Mouse (Mus musculus): ENCODE results near the gene Upk1a. TPM values are rescaled to one million over a fixed set of nuclear protein-coding genes. Genes with fewer than 3 reads are reported as not detected.

Gene Upk1a
- total RNA-seq, 2 experiments from 2014 or later = not detected

GRCm38 (mm10) chr7:30579950-30580349, 32.7 kb downstream of the Upk1a start:
- no peak for DNase-seq (ENCODE audit: low spot score)

- DNase-seq (ENCODE audit: low spot score) = peak; percentile 91
Observed at GRCm38 (mm10) chr7:30572969-30573368, 39.7 kb downstream of the Upk1a start.

DNA sequence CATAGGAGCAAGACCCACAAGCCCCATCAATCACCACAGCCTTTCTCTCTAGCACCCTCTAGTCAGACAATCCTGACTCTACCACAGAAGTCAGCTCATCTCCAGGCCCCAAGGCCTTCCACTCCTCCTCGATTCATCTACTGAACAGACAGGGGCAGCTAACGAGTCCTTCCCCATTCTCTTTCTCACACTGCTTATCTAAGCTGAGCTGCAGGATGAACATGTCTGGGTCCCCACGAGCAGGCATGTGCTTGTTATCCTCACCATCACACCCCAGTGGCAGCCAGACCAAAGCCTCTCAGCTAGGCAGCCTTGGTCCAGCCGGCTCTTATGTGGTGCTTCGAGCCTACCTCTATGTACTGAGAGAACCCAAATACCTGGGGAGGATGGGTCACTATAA, 40.3 kb downstream of the Upk1a start:
- no peak for DNase-seq (ENCODE audit: low spot score)

GRCm38 (mm10) chr7:30567555-30567954, 45.1 kb downstream of the Upk1a start:
- DNase-seq (ENCODE audit: low spot score) = no peak

DNA sequence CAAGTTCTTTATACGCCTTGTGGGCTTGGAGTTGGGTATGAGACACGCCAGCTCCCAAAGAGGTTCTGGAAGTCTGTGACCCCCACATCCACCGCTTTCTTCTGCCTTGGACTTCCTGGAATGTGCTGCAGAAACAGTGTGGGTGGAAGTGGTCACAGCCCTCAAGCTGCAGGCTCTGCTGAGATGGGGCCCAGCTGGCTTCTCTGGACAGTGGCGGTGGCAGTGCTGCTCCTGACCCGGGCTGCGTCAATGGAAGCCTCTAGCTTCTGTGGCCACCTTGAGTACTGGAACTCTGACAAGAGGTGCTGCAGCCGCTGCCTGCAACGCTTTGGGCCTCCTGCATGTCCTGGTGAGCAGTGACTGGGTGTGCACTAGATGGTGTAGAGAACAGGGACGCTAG, 46.6 kb downstream of the Upk1a start:
- DNase-seq (ENCODE audit: low spot score) = no peak

DNA sequence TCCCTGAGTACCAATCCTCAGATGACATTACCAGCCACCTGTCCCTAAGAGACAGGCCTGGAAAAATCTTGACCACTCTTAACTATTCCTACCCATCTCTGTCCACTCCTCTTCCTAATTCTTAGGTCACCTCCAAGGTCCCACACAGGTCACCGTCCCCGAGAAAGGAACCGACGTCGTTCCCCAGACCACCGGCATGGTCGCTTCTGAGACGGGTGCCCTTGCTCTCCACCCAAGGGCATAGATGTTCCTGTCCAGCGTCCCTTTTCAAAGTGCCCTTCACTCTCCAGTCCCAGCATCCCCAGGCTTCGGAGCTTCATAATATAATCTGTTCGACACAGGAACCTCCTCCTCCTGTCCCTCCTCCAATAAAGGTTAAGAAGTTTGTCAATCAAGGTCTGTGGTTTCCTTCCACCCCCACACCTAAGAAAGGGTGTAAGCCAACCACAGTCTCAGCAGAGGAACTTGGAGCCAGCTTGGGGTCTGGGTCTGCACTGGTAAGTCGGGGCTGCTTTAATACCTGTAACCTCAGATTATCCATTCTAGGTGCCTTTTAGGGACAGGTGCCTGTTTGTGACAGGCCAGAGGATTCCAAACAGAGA, 47.6 kb downstream of the Upk1a start, which contains the start of gene Igflr1:
TSS of gene Igflr1 (plus strand) at position 458 of the 602 bp plus-strand sequence.
- DNase-seq (ENCODE audit: low spot score) = no peak

GRCm38 (mm10) chr7:30563906-30564280, 48.8 kb downstream of the Upk1a start:
- no peak for DNase-seq (ENCODE audit: low spot score)

GRCm38 (mm10) chr7:30563117-30563905, 49.3 kb downstream of the Upk1a start, which contains the start of the genes U2af1l4, Gm49396 and Psenen:
Gene U2af1l4 (plus strand): TSS chr7:30563301.
Gene Gm49396 (plus strand): TSS chr7:30563344.
Gene Psenen (minus strand): TSS chr7:30563627.
- peak; percentile 97 for DNase-seq (ENCODE audit: low spot score)

DNA sequence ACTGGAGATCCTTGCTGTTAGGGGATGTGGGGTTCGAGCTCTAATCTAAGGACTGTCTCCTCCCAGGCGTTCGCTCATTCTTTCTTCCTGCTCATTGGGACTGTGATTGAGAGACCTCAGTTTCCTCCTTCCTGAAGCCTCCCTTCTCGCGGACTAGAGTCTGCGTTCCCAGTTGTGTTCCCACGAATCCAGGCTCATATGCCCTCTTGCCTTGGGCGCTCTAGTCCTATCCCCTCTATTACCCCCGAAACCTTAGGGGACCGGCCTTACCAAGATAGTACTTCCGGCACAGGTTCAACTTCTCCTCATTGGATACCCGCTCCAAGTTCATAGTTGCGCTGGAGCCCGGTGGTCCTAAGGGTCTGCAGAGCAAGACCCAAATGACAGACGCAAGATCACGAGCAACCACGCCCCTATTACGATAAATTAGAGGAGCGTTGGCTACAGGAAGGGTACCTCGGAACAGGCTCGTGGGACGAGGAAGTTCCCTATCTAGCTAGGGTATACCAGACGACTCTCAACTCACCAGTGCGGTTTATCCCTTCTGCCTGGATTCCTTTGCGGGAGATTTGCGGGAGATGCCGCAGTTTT, 50.0 kb downstream of the Upk1a start:
- DNase-seq (ENCODE audit: low spot score) = no peak

- DNase-seq (ENCODE audit: low spot score) = no peak
Observed at GRCm38 (mm10) chr7:30560296-30560695, 52.4 kb downstream of the Upk1a start.

GRCm38 (mm10) chr7:30559443-30559954, 53.1 kb downstream of the Upk1a start, which contains the start of gene Lin37:
Gene Lin37 (minus strand): TSS chr7:30559838.
- peak; percentile 98 for DNase-seq (ENCODE audit: low spot score)

DNA sequence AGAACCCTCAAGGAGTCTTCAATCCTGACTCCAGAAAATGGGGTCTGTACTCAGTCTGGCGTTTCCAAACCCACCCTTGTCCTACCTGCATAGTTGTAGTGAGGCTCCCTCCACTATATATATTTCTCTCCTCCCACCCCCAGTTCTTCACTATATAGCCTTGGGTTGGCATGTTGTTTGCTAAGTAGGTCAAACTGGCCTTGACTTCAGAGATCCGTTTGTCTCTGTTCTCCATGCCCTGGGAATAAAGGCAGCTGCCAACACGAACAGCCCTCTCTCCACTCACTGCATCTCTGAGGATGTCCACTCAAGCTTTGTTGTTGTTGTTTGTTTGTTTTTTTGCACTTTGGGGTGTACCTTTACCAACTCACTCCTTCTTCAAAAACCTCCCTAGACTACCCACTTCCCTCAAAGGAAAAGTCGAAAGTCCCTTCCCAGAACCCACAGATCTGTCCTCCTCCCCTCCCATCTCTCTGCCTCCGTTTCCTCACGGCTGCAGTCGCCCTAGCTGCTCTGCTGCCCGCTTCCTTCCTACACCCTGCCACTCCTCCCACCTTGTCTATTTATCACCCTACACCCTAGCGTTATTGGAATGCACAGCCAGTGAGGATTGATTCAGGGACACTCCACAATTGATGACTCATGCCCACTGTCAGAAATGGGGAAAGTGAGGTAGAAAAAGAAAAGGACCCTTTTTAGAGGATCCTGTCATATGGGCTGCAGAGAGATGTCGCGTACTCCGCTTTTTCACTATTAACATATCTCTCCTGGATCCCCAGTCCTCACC, 53.8 kb downstream of the Upk1a start:
- DNase-seq (ENCODE audit: low spot score) = no peak

GRCm38 (mm10) chr7:30557901-30558514, 54.6 kb downstream of the Upk1a start:
- no peak for DNase-seq (ENCODE audit: low spot score)

DNA sequence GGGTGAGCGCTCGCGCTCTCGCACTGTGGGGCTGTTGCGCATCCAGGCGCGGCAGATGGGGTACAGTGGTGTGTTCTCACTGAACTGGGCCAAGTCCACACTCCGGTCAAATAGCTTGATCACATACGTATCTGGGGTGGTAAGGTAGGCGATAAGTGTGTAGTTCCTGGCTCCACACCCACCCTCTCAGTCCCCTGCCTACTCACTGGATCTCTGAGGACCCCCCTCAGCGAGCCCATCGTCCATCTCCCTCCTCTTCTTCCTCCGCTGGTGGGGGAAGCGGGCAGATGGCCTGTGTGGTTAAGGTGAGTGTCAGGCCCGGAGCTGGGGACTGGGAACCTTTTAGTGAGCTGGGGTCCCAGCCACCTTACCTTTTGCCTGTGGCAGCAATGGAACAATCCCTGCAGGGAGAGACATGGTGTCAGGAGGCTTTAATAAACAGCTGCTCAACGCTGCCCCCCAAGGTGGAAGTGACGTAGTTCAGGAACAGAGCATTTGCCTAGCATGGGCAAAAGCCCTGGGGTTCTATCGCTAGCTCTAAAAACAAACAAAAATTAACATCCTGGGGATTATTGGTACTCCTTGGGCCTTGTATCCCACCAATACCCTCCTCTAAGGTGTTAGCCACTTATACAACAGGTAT, 55.6 kb downstream of the Upk1a start:
- DNase-seq (ENCODE audit: low spot score) = no peak

DNA sequence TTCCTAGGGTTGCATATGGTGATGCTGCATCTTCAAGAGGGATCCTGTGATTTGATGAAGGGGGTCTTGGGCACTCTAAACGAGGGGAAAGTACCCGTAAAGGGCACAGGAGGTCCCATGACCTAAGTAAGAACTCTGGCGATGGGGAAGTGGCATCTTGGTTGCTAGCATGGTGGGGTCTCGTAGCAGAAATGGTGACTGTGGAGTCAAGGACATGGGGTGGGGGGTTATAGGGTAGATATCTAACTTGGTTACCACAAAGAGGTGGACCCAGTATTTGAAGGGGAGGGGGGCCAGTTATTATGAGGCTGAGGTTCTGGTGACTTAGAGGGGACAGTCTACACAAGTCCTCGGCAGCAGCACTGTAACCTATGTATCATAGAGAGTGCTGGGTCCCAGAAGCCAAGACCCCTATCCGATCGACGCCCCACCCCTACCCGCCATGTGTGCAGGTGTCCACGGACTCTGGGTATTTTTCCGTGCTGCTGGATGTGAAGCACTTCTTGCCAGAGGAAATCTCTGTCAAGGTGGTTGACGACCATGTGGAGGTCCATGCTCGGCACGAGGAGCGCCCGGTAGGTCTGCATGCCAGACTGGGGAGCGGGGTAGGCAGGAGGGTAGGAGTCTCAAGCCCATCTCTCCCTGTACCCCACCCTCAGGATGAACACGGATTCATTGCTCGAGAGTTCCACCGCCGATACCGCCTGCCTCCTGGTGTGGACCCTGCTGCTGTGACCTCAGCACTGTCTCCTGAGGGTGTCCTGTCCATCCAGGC, 58.6 kb downstream of the Upk1a start:
- no peak for DNase-seq (ENCODE audit: low spot score)
